Mouse (Mus musculus) MEL (cell line): ENCODE measurements around the gene Pacs1.

Source experiments
- CTCF ChIP-seq, 3 experiments: IDR thresholded peaks in 2 of 3; conservative IDR thresholded peaks in 1 of 3; 2 replicates each; pipeline ENCODE4 v1.5.1; 2011 to 2012; ENCODE audit warnings: low read length in 3 of 3, low read depth in 2 of 3, mild to moderate bottlenecking in 2 of 3, improper control_type of control experiment in 1 of 3, inconsistent platforms in 1 of 3, mixed read lengths in 1 of 3, moderate library complexity in 1 of 3; ENCODE audit not compliant: control insufficient read depth in 1 of 3, insufficient read depth in 1 of 3, poor library complexity in 1 of 3, severe bottlenecking in 1 of 3
- MEF2A ChIP-seq: IDR thresholded peaks from 2 replicates; pipeline ENCODE4 v1.6.1; 2014; ENCODE audit warnings: low read depth, mild to moderate bottlenecking, inconsistent platforms, low read length, improper control_type of control experiment; ENCODE audit not compliant: poor library complexity, insufficient replicate concordance, severe bottlenecking; ENCODE audit errors: extremely low read depth

DNA sequence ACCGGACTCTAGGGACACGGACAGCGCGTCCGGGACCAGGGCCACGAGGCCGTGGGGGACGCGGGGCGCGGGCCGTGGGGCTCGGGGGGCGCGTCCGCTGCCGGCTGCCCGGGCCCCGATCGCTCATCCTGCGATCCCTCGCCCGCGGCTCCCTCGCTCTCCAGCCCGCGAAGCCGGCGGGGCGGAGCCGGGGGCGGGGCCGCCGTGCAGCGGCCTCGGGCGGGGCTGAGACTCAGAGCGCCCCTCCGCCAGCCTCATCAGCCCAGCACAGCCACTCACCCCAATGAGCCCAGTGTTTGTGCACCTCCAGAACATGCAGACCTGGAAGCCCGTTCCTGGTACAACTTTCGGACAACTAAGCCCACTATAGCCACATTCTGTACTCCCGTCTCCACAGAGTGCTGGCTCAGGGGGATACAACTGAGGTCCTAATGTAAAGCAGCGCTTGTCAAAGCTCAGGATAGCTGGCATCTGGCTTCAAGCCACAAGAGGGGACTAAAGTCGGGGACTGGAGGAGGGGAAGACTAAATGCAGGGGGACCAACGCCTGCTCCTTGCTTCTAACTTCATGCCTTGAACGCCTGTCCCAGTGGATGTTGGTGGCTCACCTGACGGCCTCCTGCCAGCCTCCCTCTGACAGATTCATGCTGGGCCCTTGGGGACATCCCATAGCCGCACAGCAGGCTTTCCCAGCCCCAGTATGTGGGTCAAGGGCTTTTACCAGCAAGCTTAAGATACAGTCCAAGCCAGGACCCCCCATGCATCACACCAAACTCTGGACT, 174.4 kb downstream of the Pacs1 start, which contains the start of gene Cnih2:
- TF ChIP-seq MEF2A (no peak), CTCF (IDR thresholded peaks at IDR 0.05 in 2 of 3, conservative IDR thresholded peaks at IDR 0.05 in 1 of 3; ENCODE audit: control insufficient read depth in 1 of 3, insufficient read depth in 1 of 3, low read depth in 2 of 3, low read length in 3 of 3, poor library complexity in 1 of 3, severe bottlenecking in 1 of 3) (no peak)
